23 mouse cellular contexts compared by ENCODE assay signal in the genomic region with DNA sequence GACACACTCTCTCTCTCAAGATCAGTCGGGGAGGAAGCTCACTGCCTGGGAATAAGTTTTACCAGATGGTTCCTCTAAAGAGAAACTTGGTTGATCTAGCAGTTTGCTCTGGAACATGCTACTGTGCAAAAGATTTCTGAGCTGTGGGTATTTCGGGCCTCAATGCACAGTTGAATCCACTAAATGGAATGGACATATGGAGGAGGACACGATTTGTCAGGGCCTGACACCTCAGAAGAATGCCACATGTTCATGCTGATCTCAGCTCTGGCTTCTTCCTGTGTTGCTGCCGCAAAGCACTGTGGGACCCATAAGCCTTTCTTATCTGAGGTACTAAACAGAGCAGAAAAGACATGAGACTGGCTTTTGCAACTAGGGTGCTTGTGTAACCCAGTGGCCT. TPM values are rescaled to one million over a fixed set of nuclear protein-coding genes. Genes with fewer than 3 reads are reported as not detected.
DNase-seq lines count a peak whose midpoint lies in the region; TF ChIP-seq lines count a peak whose summit lies in the region.
"Had no signal": no experiment of that assay in that cellular context is flagged by ENCODE, and none has a peak within 500 bp of the region (broad histone marks: within the 10 kb centered on the region; RNA-seq: fewer than 3 reads in every experiment).

No protein-coding gene starts in this region.

- DNase-seq in left cerebral cortex, adult 18-20 months (ENCODE audit: low spot score in 2 of 2): peak; percentile 5 to 11
- DNase-seq in left cerebral cortex, adult 2 months (ENCODE audit: extremely low spot score in 1 of 2, low spot score in 2 of 2): no peak
- DNase-seq in right cerebral cortex, adult 2 months (ENCODE audit: low spot score in 2 of 2): peak; percentile 3
- DNase-seq in right cerebral cortex, postnatal 14 days: no peak
- peak; percentile 3 for DNase-seq in right cerebral cortex, postnatal 25 days
- no peak for DNase-seq in lung, postnatal 25 days (ENCODE audit: low spot score)
- DNase-seq in cerebellum, postnatal 36 days: no peak
- DNase-seq in cerebellum, adult 9-11 months: no peak
- DNase-seq: adrenal gland, postnatal 10 days; cerebellum, adult 18-20 months; cerebellum, postnatal 10 days; gastrocnemius, postnatal 10 days; heart, adult 18-20 months; heart, postnatal 10 days; heart, postnatal 4 days had no signal

- TF ChIP-seq CTCF in left cerebral cortex, adult 2 months (IDR thresholded peaks at IDR 0.05): no peak

- intact Hi-C loops in left cerebral cortex, adult 2 months (cut with DNase I): no loop called here

- H3K4me3 ChIP-seq in left cerebral cortex, adult 2 months: no peak overlapping the region
- H3K4me3 ChIP-seq: embryonic facial prominence, embryonic 12.5 days; forebrain, embryonic 12.5 days; heart, embryonic 10.5 days; hindbrain, embryonic 12.5 days had no signal

- H3K27ac ChIP-seq in left cerebral cortex, adult 2 months: no peak overlapping the region
- H3K27ac ChIP-seq: embryonic facial prominence, embryonic 12.5 days; forebrain, embryonic 12.5 days; heart, embryonic 10.5 days; hindbrain, embryonic 12.5 days had no signal

RNA-seq across cellular contexts. Expression of gene Vsig1, which starts 15.6 kb away (rescaled TPM):
- total RNA-seq in left cerebral cortex, adult 18-20 months (2021): not detected
- total RNA-seq in left cerebral cortex, adult 2 months (2021): not detected
- total RNA-seq: adrenal gland, postnatal 10 days; adrenal gland, postnatal 4 days; common myeloid progenitor, adult 5-6 weeks; gastrocnemius, postnatal 4 days; heart, adult 18-20 months; heart, postnatal 10 days; heart, postnatal 4 days; MEL had no signal

Comparison
In these comparisons a context has a peak if more than half of its experiments do, and no peak if none do; other contexts are left out.
1. DNase-seq: peak in left cerebral cortex, adult 18-20 months (2 of 2), right cerebral cortex, adult 2 months (2 of 2) and right cerebral cortex, postnatal 25 days (single experiment); none in left cerebral cortex, adult 2 months (0 of 2), right cerebral cortex, postnatal 14 days (single experiment), lung, postnatal 25 days (single experiment), cerebellum, postnatal 36 days (0 of 2) and cerebellum, adult 9-11 months (single experiment).